Mouse (Mus musculus) frontal cortex, adult (tissue): ENCODE results near the gene Strn3.
A peak's percentile ranks its signal among the peaks of the same experiment; 100 is the strongest.

Experiments used
- ATAC-seq: cut with Nextera tagmentation; 2 replicates; pipeline ENCODE4 v1.9.2; 2017; ENCODE audit warnings: mild to moderate bottlenecking, moderate library complexity, mixed read lengths; ENCODE audit not compliant: low TSS enrichment

The Strn3 gene

DNA sequence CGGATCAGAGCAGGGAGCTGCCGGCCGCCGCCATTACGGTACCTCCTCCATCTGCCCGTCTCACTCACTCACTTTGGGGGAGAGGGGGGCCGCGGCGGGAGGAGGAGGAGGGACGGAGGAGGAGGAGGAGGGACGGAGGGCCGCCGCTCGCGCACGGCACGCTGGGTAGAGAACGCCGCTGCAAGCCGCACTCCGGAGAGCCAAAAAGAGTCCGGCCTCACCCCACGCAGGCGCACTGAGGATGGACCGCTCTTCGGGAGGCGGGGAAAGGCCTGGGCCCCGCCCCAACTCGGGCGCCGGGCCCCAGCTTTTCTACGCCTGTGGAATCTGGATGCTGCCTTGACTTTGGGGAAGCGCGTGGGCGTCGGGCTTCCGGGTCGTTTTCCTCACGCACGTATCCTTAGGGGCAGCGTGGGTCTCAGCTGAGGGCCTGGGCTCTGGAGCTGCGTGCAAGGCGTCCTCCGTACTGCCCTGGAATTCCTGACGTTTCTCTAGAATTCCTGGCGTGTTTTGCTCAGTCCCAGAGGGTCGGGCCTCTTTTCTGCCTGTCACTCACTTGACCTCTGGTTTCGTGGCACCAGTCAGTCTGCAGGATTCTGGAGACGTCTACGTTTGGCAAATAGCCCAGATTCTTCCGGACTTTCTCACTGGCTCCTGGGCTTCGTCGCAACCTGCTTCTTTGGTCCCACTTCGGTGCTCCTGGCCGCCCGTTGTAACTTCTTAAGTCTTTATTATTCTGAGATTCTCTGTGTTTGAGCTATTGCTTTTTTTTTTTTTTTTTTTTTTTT lies at the start of gene Strn3:
Gene Strn3 (minus strand): TSS at position 53 of the 788 bp plus-strand sequence.
- ATAC-seq, result peak; percentile 93

- ATAC-seq, result 0 out of 2 replicates have a peak, but pooled peaks have one; percentile 12
Measured at GRCm38 (mm10) chr12:51736807-51737206, 45.1 kb upstream of the Strn3 start.

GRCm38 (mm10) chr12:51736381-51736780 lies 44.7 kb upstream of the Strn3 start:
- ATAC-seq, result no peak

GRCm38 (mm10) chr12:51735840-51736271 lies 44.2 kb upstream of the Strn3 start:
- no peak for ATAC-seq

DNA sequence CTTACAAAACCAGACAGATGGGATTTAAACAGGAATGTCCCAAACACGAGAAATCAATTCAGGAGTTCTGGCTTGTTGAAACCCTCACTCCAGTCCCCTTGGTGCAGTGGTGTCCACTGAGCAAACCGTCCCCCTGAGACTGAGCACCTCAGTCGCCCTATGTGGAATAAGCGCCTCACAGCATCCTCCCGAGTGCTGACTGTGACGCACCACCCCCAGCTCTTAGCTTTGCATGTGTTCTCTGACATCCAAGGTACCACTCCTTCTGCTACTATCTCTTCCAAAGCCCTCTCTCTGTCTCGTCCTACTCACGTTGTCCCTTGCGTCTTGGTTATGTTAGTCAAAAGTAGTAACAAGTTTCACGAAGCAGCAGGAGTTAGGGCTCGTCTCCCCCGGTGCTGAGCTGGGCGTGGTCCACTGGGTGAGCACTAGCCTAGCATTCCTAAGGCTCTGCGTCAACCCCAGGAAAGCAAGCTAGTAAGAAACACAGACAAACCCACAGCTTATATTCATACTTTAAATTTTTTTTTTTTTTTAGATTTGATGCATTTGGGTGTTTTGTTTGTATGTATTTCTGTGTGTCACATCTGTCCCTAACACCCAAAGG lies 43.0 kb upstream of the Strn3 start:
- peak; percentile 58 for ATAC-seq

GRCm38 (mm10) chr12:51729827-51730226 lies 38.1 kb upstream of the Strn3 start:
- ATAC-seq, result peak; percentile 56

GRCm38 (mm10) chr12:51729058-51729457 lies 37.4 kb upstream of the Strn3 start:
- ATAC-seq, result peak; percentile 80

GRCm38 (mm10) chr12:51721836-51722235 lies 30.1 kb upstream of the Strn3 start:
- ATAC-seq, result no peak

GRCm38 (mm10) chr12:51718617-51719016 lies 26.9 kb upstream of the Strn3 start:
- ATAC-seq, result no peak

GRCm38 (mm10) chr12:51712685-51713084 lies 21.0 kb upstream of the Strn3 start:
- ATAC-seq, result no peak

DNA sequence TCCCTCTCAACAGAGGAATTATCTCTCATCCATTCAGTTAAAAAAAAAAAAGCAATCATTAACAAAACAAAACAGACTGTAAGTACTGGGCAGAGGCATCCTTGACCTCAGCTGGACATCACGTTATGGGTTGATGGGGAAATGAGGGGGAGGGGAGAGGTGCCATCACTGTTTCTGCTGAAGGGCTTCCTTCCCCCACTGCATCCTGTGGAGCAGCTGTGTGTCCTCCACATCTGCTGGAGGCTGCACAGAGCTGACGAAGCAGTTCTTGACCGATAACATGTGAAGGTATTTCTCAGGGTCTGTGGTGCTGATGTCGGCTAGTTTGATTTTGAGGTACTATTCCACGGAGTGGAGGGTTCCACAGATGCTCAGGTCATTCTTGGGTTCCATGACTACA lies 18.5 kb upstream of the Strn3 start:
- ATAC-seq, result no peak

DNA sequence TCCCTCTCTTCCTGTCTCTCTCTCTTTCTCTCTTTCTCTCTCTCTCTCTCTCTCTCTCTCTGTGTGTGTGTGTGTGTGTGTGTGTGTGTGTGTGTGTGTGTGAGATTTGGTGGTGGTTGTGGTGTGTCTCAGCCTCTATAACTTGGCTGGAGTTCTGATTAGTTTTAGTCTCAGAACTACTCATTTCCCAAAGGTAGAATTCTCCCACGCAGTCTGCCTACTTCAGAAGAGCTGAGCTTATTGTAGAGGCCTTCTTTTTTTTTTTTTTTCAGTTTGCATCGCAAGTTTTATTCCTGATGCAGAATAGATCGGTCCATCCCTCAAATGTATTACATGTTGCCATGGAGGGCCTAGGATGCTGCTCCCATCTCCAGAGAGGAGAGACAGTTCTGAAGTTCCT lies 18.0 kb upstream of the Strn3 start:
- peak; percentile 36 for ATAC-seq

DNA sequence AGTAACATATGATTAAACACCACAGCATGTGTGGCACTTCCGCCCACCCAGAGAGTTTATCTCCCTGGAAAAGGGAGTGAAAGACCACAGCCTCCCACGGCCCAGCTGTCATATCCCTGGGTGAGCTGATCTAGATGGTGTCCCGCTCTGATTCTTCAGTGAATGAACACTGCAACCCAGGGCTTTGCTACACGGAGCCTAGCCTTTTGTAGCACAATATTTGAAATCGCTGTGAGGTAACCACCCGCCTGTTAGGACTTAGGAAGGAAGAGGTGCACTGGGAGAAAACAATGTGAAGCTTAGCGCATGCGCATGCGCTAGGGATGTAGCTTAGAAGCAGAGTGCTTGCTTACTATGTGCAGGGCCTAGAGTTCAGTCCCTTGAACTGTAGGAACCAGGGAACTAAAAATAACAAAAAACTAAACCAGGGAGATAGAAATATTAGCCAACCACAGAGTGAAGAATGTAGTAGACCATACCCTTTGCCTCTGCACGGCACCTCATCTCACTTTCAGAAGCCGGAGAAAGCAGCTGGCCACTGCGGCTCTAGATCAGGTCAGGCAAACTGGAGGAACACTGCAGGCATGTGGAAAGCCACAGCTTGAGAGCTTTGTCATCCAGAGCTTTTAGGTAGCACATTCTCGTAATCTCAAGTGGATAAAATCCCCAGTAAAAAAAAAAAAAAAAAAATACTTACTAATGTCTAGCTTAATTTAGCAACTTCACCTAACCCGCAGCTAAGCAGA lies 17.4 kb upstream of the Strn3 start:
- peak; percentile 93 for ATAC-seq

DNA sequence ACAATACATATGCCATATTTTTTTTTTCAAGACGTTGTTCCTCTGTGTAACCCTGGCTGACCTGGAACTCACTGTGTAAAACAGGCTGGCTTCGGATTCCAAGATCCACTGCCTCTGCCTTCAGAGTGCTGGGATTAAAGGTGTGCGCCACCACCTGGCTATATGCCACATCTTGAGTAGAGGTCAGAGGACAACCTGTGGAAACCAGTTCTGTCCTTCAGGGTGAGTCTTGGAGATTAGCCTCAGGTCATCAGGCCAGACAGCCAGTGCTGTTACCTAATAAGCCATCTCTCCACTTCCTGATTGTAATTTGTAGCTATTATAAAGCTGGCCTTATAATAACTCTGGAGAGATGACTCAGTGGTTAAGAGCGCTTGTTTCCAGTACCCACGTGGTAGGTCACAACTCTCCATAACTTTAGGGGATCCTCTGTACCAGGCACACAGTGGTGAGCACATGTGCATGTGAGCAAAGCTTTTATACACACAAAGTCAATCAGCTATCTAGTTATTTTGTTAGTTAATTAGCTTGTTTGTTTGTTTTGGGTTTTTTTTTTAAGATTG lies 15.1 kb upstream of the Strn3 start:
- ATAC-seq, result no peak

DNA sequence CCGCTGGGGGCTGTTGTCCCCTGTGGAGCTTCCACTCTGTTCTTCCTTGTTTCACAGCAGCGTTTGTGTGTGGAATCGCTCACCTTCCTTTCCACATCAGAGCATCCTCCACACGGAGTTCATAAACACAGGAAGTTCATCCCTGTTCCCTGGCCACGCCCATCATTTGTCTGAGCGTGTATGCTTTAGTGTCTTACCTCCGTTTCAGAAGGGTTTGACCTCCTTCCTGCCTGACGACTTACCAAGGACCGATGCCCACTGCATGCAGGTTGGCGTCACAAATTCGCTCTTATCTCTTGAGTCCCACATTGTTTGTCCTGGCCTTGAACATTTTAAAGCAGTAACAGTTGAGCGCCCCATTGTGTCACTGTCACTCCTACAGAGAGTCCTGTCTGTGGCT lies 14.1 kb upstream of the Strn3 start:
- no peak for ATAC-seq

GRCm38 (mm10) chr12:51704572-51704971 lies 12.9 kb upstream of the Strn3 start:
- ATAC-seq, result no peak

DNA sequence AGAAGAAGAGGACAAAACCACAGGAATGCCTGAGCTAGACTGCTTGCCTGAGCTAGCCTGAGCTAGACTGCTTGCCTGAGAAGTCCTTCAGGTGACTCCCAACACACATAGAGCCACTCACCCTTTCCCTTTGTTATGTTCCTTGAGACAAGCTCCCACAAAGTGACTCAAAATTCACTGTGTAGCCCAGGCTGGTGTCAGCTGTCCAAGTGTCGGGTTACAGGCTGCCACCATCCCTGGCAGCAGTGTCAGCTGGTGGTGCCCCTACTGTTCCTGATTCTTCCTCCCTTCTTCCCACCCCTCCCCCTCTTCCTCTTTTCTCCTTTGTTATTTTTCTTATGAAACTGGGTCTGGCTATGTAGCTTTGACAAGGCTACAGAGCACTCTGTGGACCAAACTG lies 12.2 kb upstream of the Strn3 start:
- ATAC-seq, result no peak

GRCm38 (mm10) chr12:51701723-51702122 lies 10.0 kb upstream of the Strn3 start:
- no peak for ATAC-seq

- 0 out of 2 replicates have a peak, but pooled peaks have one; percentile 49 for ATAC-seq
Measured at GRCm38 (mm10) chr12:51699623-51700393, 8.1 kb upstream of the Strn3 start.

GRCm38 (mm10) chr12:51696157-51696556 lies 4.5 kb upstream of the Strn3 start:
- ATAC-seq, result no peak

GRCm38 (mm10) chr12:51694966-51695365 lies 3.3 kb upstream of the Strn3 start:
- no peak for ATAC-seq
